Mouse (Mus musculus) layer of hippocampus, postnatal 14 days (tissue): ENCODE results near the gene 3110040M04Rik. TPM values are rescaled to one million over a fixed set of nuclear protein-coding genes. Genes with fewer than 3 reads are reported as not detected.

ENCODE experiments used
- DNase-seq, 2 experiments: peaks; one replicate each; pipeline ENCODE4 v3.0.0; 2021 to 2022; ENCODE audit warnings: low spot score in 2 of 2, mixed read lengths in 1 of 2
- total RNA-seq, 2 experiments: library from RNA; stranded (reverse); gene quantifications; 2 replicates each; pipeline ENCODE4 v1.2.3; 2021

3110040M04Rik gene
- total RNA-seq, 2 experiments from 2014 or later, result not detected

- DNase-seq, result no peak
These were observed 29.8 kb downstream of the 3110040M04Rik start for GRCm38 (mm10) chr1:151233756-151234155.

- no peak for DNase-seq
These were observed 31.7 kb downstream of the 3110040M04Rik start for GRCm38 (mm10) chr1:151235574-151235973.

GRCm38 (mm10) chr1:151236141-151236930 is 32.4 kb downstream of the 3110040M04Rik start:
- peak; percentile 34 to 71 for DNase-seq

- DNase-seq, result no peak
These were observed 33.9 kb downstream of the 3110040M04Rik start for GRCm38 (mm10) chr1:151237780-151238179.

- no peak for DNase-seq
These were observed 39.4 kb downstream of the 3110040M04Rik start for GRCm38 (mm10) chr1:151243332-151243731.

GRCm38 (mm10) chr1:151244013-151244412 is 40.1 kb downstream of the 3110040M04Rik start:
- DNase-seq, result no peak

- no peak for DNase-seq
These were observed 40.8 kb downstream of the 3110040M04Rik start for GRCm38 (mm10) chr1:151244761-151245160.

GRCm38 (mm10) chr1:151245165-151245564 is 41.2 kb downstream of the 3110040M04Rik start:
- DNase-seq, result no peak

- DNase-seq, result no peak
These were observed 41.9 kb downstream of the 3110040M04Rik start for GRCm38 (mm10) chr1:151245846-151246245.

GRCm38 (mm10) chr1:151250109-151250508 is 46.2 kb downstream of the 3110040M04Rik start:
- no peak for DNase-seq

- DNase-seq, result peak; percentile 40 to 63
These were observed 46.7 kb downstream of the 3110040M04Rik start for GRCm38 (mm10) chr1:151250529-151251193.

GRCm38 (mm10) chr1:151251194-151252010 is 47.5 kb downstream of the 3110040M04Rik start:
- DNase-seq, result no peak

Other genes with a start within 250 kb of the 3110040M04Rik start
- gene Hmcn1, start 210.7 kb upstream of the 3110040M04Rik start, total RNA-seq, result 1 to 10 TPM; 5.8 to 5.9 TPM
- gene Gm47985, start 21.6 kb upstream of the 3110040M04Rik start, total RNA-seq, result not detected
- not detected for gene Gm8947, start 11.7 kb upstream of the 3110040M04Rik start, total RNA-seq
- not detected for gene Gm47995, start 5.7 kb upstream of the 3110040M04Rik start, total RNA-seq
- gene Gm47996, start 6.0 kb downstream of the 3110040M04Rik start, total RNA-seq, result not detected
- gene Ivns1abp, start 140.4 kb downstream of the 3110040M04Rik start, total RNA-seq, result 100 to 1,000 TPM in 1 of 2 experiments, 10 to 100 TPM in 1; 98.2 to 101 TPM
- gene Swt1, start 224.3 kb downstream of the 3110040M04Rik start, total RNA-seq, result 10 to 100 TPM; 10.8 to 11.0 TPM
- 10 to 100 TPM; 27.1 to 29.2 TPM for gene Trmt1l, start 224.4 kb downstream of the 3110040M04Rik start, total RNA-seq